Mouse (Mus musculus): Measurements from ENCODE around the gene Hirip3. TPM values are rescaled to one million over a fixed set of nuclear protein-coding genes. Genes with fewer than 3 reads are reported as not detected.

Gene Hirip3
- total and polyA plus RNA-seq, 3 experiments, result 55.6 to 137 TPM; not detected in 1

GRCm38 (mm10) chr7:126843276-126843675 lies 18.5 kb upstream of the Hirip3 start:
- Histone ChIP-seq H3K4me1 (ENCODE audit: control insufficient read depth in 1 of 2, insufficient read depth in 2 of 2, low read length in 2 of 2) (no peaks in the 10 kb centered on the region), H3K27ac (ENCODE audit: control insufficient read depth, low read depth, low read length) (no peak overlapping the region), H3K79me2 (ENCODE audit: control insufficient read depth, insufficient read depth, low read length, poor library complexity) (no peaks in the 10 kb centered on the region), H3K36me3 (ENCODE audit: control insufficient read depth in 1 of 2, insufficient read depth in 2 of 2, low read length in 2 of 2) (no peaks in the 10 kb centered on the region), H3K4me3 (ENCODE audit: control insufficient read depth in 1 of 2, insufficient read depth in 1 of 2, low read depth in 2 of 2, low read length in 2 of 2) (no peak overlapping the region), H3K9me3 (replicated peaks; ENCODE audit: insufficient read depth, low read length) (no peaks in the 10 kb centered on the region), H3K27me3 (ENCODE audit: control insufficient read depth in 1 of 2, insufficient read depth in 2 of 2, low read length in 2 of 2) (peaks cover 5 to 10% of the 10 kb centered on the region in 2 experiments), H3K9ac (ENCODE audit: control insufficient read depth, low read depth, low read length, poor library complexity, severe bottlenecking) (no peak overlapping the region)
- no peak for DNase-seq (ENCODE audit: low read depth, low spot score)
- no peak for TF ChIP-seq ZMIZ1 (IDR thresholded peaks at IDR 0.05; ENCODE audit: low read depth, low read length)
- TF ChIP-seq USF2 (IDR thresholded peaks at IDR 0.05; ENCODE audit: borderline replicate concordance in 1 of 2, insufficient read depth in 1 of 2, low read depth in 1 of 2, low read length in 2 of 2), result no peak
- TF ChIP-seq ZC3H11A (IDR thresholded peaks at IDR 0.05; ENCODE audit: low read depth, low read length), result no peak
- no peak for TF ChIP-seq MYB (IDR thresholded peaks at IDR 0.05; ENCODE audit: low read depth, low read length)
- no peak for TF ChIP-seq CHD2 (IDR thresholded peaks at IDR 0.05; ENCODE audit: low read length)
- no peak for TF ChIP-seq EP300 (IDR thresholded peaks at IDR 0.05; ENCODE audit: low read depth in 1 of 2, low read length in 2 of 2)
- TF ChIP-seq TAL1 (IDR thresholded peaks at IDR 0.05; ENCODE audit: low read length), result no peak
- no peak for TF ChIP-seq NELFE (IDR thresholded peaks at IDR 0.05; ENCODE audit: low read depth, low read length)
- no peak for TF ChIP-seq RCOR1 (IDR thresholded peaks at IDR 0.05; ENCODE audit: low read depth, low read length)
- no peak for TF ChIP-seq ELF1 (IDR thresholded peaks at IDR 0.05; ENCODE audit: low read depth, low read length)
- TF ChIP-seq MAX (IDR thresholded peaks at IDR 0.05; ENCODE audit: low read length), result no peak

- Histone ChIP-seq H3K27ac (ENCODE audit: control insufficient read depth, low read depth, low read length) (no peak overlapping the region), H3K36me3 (ENCODE audit: control insufficient read depth in 1 of 2, insufficient read depth in 2 of 2, low read length in 2 of 2) (no peaks in the 10 kb centered on the region), H3K4me3 (ENCODE audit: control insufficient read depth in 1 of 2, insufficient read depth in 1 of 2, low read depth in 2 of 2, low read length in 2 of 2) (no peak overlapping the region), H3K27me3 (ENCODE audit: control insufficient read depth in 1 of 2, insufficient read depth in 2 of 2, low read length in 2 of 2) (peaks cover 5 to 10% of the 10 kb centered on the region in 2 experiments), H3K79me2 (ENCODE audit: control insufficient read depth, insufficient read depth, low read length, poor library complexity) (no peaks in the 10 kb centered on the region), H3K9me3 (replicated peaks; ENCODE audit: insufficient read depth, low read length) (no peaks in the 10 kb centered on the region), H3K9ac (ENCODE audit: control insufficient read depth, low read depth, low read length, poor library complexity, severe bottlenecking) (no peak overlapping the region), H3K4me1 (ENCODE audit: control insufficient read depth in 1 of 2, insufficient read depth in 2 of 2, low read length in 2 of 2) (no peaks in the 10 kb centered on the region)
- no peak for DNase-seq (ENCODE audit: low read depth, low spot score)
- TF ChIP-seq CHD1 (IDR thresholded peaks at IDR 0.05; ENCODE audit: low read depth, low read length) (no peak), JUND (IDR thresholded peaks at IDR 0.05; ENCODE audit: low read depth, low read length) (no peak), BHLHE40 (IDR thresholded peaks at IDR 0.05; ENCODE audit: borderline replicate concordance, low read depth, low read length) (no peak), MYC (IDR thresholded peaks at IDR 0.05; ENCODE audit: low read depth, low read length) (no peak), POLR2AphosphoS2 (IDR thresholded peaks at IDR 0.05; ENCODE audit: low read length) (no peak), SIN3A (IDR thresholded peaks at IDR 0.05; ENCODE audit: low read length) (no peak), GATA1 (IDR thresholded peaks at IDR 0.05; ENCODE audit: low read depth, low read length) (no peak), NRF1 (IDR thresholded peaks at IDR 0.05; ENCODE audit: insufficient read depth, low read depth, low read length, poor library complexity, severe bottlenecking) (no peak), MAX (IDR thresholded peaks at IDR 0.05; ENCODE audit: low read length) (no peak), UBTF (IDR thresholded peaks at IDR 0.05; ENCODE audit: borderline replicate concordance, insufficient read depth, low read depth, low read length) (no peak), CHD2 (IDR thresholded peaks at IDR 0.05; ENCODE audit: low read length) (no peak), NELFE (IDR thresholded peaks at IDR 0.05; ENCODE audit: low read depth, low read length) (no peak), POLR2A (IDR thresholded peaks at IDR 0.05; ENCODE audit: control insufficient read depth in 1 of 2, insufficient read depth in 1 of 2, low read depth in 1 of 2, low read length in 2 of 2, poor library complexity in 1 of 2) (no peak), E2F4 (IDR thresholded peaks at IDR 0.05; ENCODE audit: borderline replicate concordance, low read depth, low read length) (no peak), HCFC1 (IDR thresholded peaks at IDR 0.05; ENCODE audit: low read depth, low read length) (no peak), GABPA (IDR thresholded peaks at IDR 0.05; ENCODE audit: low read depth, low read length) (no peak), POLR2AphosphoS5 (IDR thresholded peaks at IDR 0.05; ENCODE audit: borderline replicate concordance, low read depth, low read length) (no peak), MEF2A (IDR thresholded peaks at IDR 0.05; ENCODE audit: extremely low read depth, insufficient replicate concordance, low read depth, low read length, poor library complexity, severe bottlenecking) (no peak)
Measured at GRCm38 (mm10) chr7:126845516-126845915, 16.3 kb upstream of the Hirip3 start.

All from MEL (cell line).